Mouse (Mus musculus): Measurements from ENCODE around the gene Pcmtd2.

- TF ChIP-seq CHD1 (IDR thresholded peaks at IDR 0.05; ENCODE audit: low read depth, low read length) (no peak), CTCF (IDR thresholded peaks at IDR 0.05 in 2 of 3, conservative IDR thresholded peaks at IDR 0.05 in 1 of 3; ENCODE audit: control insufficient read depth in 1 of 3, insufficient read depth in 1 of 3, low read depth in 2 of 3, low read length in 3 of 3, poor library complexity in 1 of 3, severe bottlenecking in 1 of 3) (no peak), ZNF384 (IDR thresholded peaks at IDR 0.05; ENCODE audit: low read depth, low read length) (no peak), GATA1 (IDR thresholded peaks at IDR 0.05; ENCODE audit: low read depth, low read length) (no peak), POLR2A (IDR thresholded peaks at IDR 0.05; ENCODE audit: control insufficient read depth in 1 of 2, insufficient read depth in 1 of 2, low read depth in 1 of 2, low read length in 2 of 2, poor library complexity in 1 of 2) (no peak)
These were observed 40.0 kb upstream of the Pcmtd2 start for GRCm38 (mm10) chr2:181797672-181798071.
